Mouse (Mus musculus): ENCODE measurements at regions not wholly inside any gene's neighbourhood (a gene's known extent, or its start where the extent isn't known, plus 50 kb on each side); places are given as distances from the start of the nearest gene placed in this dataset.

DNA sequence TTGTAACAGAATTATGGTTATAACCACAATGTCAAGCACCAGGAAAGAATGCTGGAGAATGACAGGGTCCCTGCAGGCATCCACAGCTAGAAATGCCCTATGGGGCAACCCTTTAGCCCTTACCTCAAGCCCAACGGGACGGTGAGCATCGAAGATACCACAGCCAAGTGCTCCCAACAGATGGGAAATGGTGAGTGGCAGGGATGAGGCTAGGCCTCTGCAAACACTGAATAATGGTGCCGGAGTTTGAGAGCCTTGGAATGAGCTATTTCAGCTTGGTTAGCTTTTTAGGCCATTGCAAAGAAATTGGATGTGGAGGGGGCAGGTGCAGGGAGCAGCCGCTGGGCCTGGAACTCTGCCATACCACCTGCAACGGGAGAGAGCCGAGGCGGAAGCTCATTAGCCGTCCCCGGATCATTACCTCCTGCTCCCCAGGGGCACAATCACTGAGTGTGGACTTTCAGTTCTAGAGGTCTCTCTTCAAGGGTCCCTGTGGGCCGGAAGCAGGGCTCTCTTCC is 117.9 kb downstream of the Usp31 start:
- DNase-seq = peak; percentile 33

- DNase-seq = no peak
Measured at GRCm38 (mm10) chr7:121587713-121588112, 119.3 kb downstream of the Usp31 start.

GRCm38 (mm10) chr7:121585721-121586120 is 121.3 kb downstream of the Usp31 start:
- no peak for DNase-seq

- no peak for DNase-seq
Measured at GRCm38 (mm10) chr7:121579497-121579896, 127.6 kb downstream of the Usp31 start.

DNA sequence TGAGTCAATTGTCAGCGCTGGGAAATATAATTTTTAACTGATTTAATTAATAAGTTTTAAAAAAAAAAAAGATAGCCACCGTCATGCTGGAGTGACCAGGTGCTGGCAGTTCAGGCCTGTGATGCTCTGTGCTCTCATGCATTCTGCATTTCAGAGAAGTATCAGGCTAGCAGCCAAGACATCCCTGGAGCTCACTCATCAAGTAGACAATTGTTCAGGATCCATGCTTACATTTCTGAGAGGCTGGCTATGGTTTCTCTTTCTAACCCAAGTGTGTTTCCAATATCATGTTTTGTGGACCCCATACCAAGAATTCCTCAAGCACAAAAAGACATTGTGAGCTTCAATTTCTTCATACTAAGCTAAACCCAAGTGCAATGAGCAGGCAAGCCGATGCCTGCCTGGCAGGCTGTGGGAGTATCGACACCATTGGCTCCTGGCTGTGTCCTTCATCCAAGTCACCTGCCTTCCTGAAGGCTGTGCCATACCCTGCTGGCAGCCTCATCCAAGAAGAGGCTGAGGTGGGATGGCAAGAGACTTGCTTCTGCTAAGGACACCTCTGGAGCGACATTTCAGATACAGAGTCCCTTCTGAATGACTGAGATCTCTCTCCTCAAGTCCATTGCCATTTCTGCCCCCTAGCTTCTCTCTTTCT is 134.2 kb downstream of the Usp31 start:
- DNase-seq = no peak

DNA sequence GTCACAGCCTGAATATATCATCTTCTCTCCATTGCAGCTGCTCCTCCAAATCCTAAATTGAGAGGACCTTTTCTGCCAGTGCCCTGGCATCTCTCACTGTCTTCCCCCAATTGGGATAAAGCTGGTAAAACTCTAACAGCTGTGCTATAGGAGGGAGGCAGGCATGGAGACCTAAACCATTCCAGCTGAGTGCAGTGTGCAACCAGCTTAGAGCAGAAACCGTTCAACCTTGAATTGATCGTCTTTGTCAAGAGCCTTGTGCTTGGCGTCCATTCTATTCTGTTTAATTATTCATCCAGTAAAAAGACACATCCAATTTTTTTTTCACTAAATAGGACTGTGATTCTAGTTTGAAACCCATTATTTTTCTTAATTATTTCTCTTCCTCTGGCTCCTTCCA is 135.3 kb downstream of the Usp31 start:
- no peak for DNase-seq

GRCm38 (mm10) chr7:121571292-121571691 is 135.8 kb downstream of the Usp31 start:
- DNase-seq = no peak

GRCm38 (mm10) chr7:121569248-121569647 is 137.8 kb downstream of the Usp31 start:
- no peak for DNase-seq

DNA sequence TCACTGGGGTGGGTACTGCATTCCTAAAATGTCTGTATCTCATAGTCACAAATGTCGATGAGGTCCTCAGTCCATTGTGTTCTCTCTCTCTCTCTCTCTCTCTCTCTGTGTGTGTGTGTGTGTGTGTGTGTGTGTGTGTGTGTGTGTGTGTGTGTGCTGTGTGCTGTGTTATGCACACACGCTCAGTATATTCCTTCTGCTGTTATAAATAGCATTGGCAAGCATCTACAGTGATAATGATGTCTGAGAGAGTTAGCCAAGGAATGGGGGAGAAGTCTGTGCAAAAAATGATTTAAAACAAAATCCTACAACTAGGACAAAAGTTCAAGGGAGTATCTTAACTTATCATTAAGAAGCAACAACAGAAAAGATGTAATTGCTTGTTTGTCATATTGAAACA is 139.0 kb downstream of the Usp31 start:
- DNase-seq = no peak

DNA sequence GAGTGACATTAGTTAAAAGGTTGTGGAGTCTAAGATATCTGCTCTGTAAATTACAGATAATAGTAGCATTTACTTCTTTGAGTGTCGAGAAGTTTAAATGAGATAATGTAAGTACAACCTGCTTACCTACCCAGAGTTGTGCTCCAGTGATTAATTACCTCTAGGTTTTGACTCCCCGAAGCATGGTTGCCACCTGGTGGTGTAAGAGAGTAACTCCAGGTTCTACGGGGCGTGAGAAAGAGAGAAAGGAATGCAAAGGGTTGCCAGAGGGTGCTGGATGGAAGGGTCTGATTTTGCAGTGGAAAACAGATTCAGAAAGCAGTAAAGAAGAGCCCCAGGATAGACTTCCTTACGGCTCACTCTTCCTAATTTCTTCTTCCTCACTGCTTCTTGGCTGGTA is 143.5 kb downstream of the Usp31 start:
- DNase-seq = no peak

DNA sequence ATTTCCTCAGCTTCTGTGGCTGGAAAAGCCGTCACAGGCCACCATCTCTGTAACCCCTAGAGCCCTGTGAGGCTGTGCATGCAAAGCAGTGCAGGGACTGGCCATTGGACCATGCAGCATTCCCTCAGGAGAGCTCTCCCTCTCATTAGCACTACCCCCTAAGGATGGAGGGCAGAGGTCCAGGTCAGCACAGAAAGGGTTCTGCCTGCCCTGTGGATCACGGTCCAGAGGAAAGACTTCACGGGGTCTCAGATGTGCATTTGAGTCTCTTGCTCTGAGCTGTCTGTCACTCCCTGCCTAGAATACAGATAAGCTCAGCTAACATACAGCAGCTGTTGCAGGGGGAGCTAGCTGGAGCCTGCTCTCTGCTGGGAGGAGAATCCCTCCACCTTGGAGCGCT is 151.6 kb downstream of the Usp31 start:
- no peak for DNase-seq
